Mouse (Mus musculus) bone marrow macrophage, adult 2 months (primary cell): ENCODE results near the gene Fkbp10. TPM values are rescaled to one million over a fixed set of nuclear protein-coding genes. Genes with fewer than 3 reads are reported as not detected.

ENCODE experiments used
- H3K27ac ChIP-seq: 2 replicates; pipeline ENCODE4 v1.5.1; 2012; ENCODE audit warnings: low read depth, low read length; ENCODE audit not compliant: insufficient read depth
- H3K4me1 ChIP-seq: 2 replicates; pipeline ENCODE4 v1.6.1; 2012; ENCODE audit warnings: low read length; ENCODE audit not compliant: control insufficient read depth, insufficient read depth
- H3K4me3 ChIP-seq: 2 replicates; pipeline ENCODE4 v1.5.1; 2012; ENCODE audit warnings: mild to moderate bottlenecking, low read length, moderate library complexity; ENCODE audit not compliant: insufficient read depth
- CTCF ChIP-seq: IDR thresholded peaks from 2 replicates; pipeline ENCODE4 v1.5.1; 2012; ENCODE audit warnings: low read depth, mild to moderate bottlenecking, low read length, moderate library complexity
- POLR2A ChIP-seq: IDR thresholded peaks from 2 replicates; pipeline ENCODE4 v1.6.1; 2012; ENCODE audit warnings: mild to moderate bottlenecking, low read depth, low read length, borderline replicate concordance
- polyA plus RNA-seq: library from polyadenylated mRNA; stranded (reverse); fragments of >200 nt; gene quantifications from 2 replicates; pipeline ENCODE4 v1.2.4, GENCODE M21; 2012; ENCODE audit not compliant: missing spikeins, insufficient read depth, insufficient read length

Gene Fkbp10
- polyA plus RNA-seq, 1 experiment, result 1.6 TPM

- no peak overlapping the region for H3K27ac ChIP-seq
- peaks cover 5% of the 10 kb centered on the region; the same call in 1 of the 2 replicates for H3K4me1 ChIP-seq
- TF ChIP-seq POLR2A (no peak), CTCF (no peak)
- no peak overlapping the region for H3K4me3 ChIP-seq
Measured at GRCm38 (mm10) chr11:100432002-100432401, 16.5 kb downstream of the Fkbp10 start.

- no peak overlapping the region for H3K4me3 ChIP-seq
- TF ChIP-seq CTCF, result no peak
- TF ChIP-seq POLR2A, result no peak
- H3K27ac ChIP-seq, result no peak overlapping the region
- peaks cover 10% of the 10 kb centered on the region for H3K4me1 ChIP-seq
Measured at GRCm38 (mm10) chr11:100435678-100436246, 20.3 kb downstream of the Fkbp10 start.

GRCm38 (mm10) chr11:100437901-100438300 lies 22.4 kb downstream of the Fkbp10 start:
- no peak overlapping the region for H3K27ac ChIP-seq
- no peak for TF ChIP-seq CTCF

GRCm38 (mm10) chr11:100440691-100441522 lies 25.4 kb downstream of the Fkbp10 start:
- Histone ChIP-seq H3K4me1 (peaks cover 8% of the 10 kb centered on the region), H3K4me3 (peak overlapping the region; percentile 96), H3K27ac (no peak overlapping the region)
- TF ChIP-seq CTCF (no peak), POLR2A (0 out of 2 replicates have a peak, but pooled peaks have one; percentile 48)

More at GRCm38 (mm10) chr11:100437901-100438300, 22.4 kb downstream of the Fkbp10 start:
- Histone ChIP-seq H3K4me1 (peaks cover 10% of the 10 kb centered on the region), H3K4me3 (no peak overlapping the region)

- TF ChIP-seq POLR2A (no peak), CTCF (no peak)
- Histone ChIP-seq H3K4me3 (peak within 1 kb of the TSS; percentile 96), H3K27ac (no peak within 1 kb of the TSS), H3K4me1 (peaks cover 8% of the 10 kb centered on the region)
Measured at GRCm38 (mm10) chr11:100441797-100442196, 26.3 kb downstream of the Fkbp10 start, which contains the start of the genes Nt5c3b and Klhl10. TSS of gene Nt5c3b (minus strand) at chr11:100441808. TSS of gene Klhl10 (plus strand) at chr11:100441917.

GRCm38 (mm10) chr11:100442625-100443024 lies 27.1 kb downstream of the Fkbp10 start:
- H3K4me3 ChIP-seq, result no peak overlapping the region

GRCm38 (mm10) chr11:100457247-100457646 lies 41.8 kb downstream of the Fkbp10 start:
- H3K4me1 ChIP-seq, result no peaks in the 10 kb centered on the region
- TF ChIP-seq POLR2A (no peak), CTCF (no peak)
- H3K27ac ChIP-seq, result no peak overlapping the region
- H3K4me3 ChIP-seq, result no peak overlapping the region

More at GRCm38 (mm10) chr11:100442625-100443024, 27.1 kb downstream of the Fkbp10 start:
- peaks cover 8% of the 10 kb centered on the region for H3K4me1 ChIP-seq
- H3K27ac ChIP-seq, result no peak overlapping the region
- TF ChIP-seq POLR2A (no peak), CTCF (no peak)

GRCm38 (mm10) chr11:100457711-100458110 lies 42.2 kb downstream of the Fkbp10 start:
- Histone ChIP-seq H3K4me3 (no peak overlapping the region), H3K27ac (no peak overlapping the region), H3K4me1 (no peaks in the 10 kb centered on the region)
- no peak for TF ChIP-seq POLR2A
- no peak for TF ChIP-seq CTCF

GRCm38 (mm10) chr11:100462699-100463098 lies 47.2 kb downstream of the Fkbp10 start:
- H3K4me1 ChIP-seq, result no peaks in the 10 kb centered on the region
- H3K27ac ChIP-seq, result no peak overlapping the region
- no peak overlapping the region for H3K4me3 ChIP-seq
- TF ChIP-seq CTCF, result no peak
- TF ChIP-seq POLR2A, result no peak
